Mouse (Mus musculus) hindbrain, postnatal 0 days (tissue): ENCODE measurements around the gene Hsd17b1. TPM values are rescaled to one million over a fixed set of nuclear protein-coding genes. Genes with fewer than 3 reads are reported as not detected.
A peak's percentile ranks its signal among the peaks of the same experiment; 100 is the strongest.

Source experiments
- ATAC-seq: fragments of 200-750 bp; cut with Nextera tagmentation; 2 replicates; pipeline ENCODE4 v1.8.0; 2017; ENCODE audit warnings: mild to moderate bottlenecking, moderate TSS enrichment, moderate library complexity
- DNase-seq: peaks from one replicate; pipeline ENCODE4 v3.0.0-alpha.2; 2015; ENCODE audit warnings: low spot score
- H3K27ac ChIP-seq: fragments of 300-500 bp; sonication (generic); 2 replicates; pipeline ENCODE4 v1.5.1; 2014; ENCODE audit warnings: mild to moderate bottlenecking
- H3K27me3 ChIP-seq: fragments of 300-500 bp; sonication (generic); 2 replicates; pipeline ENCODE4 v1.6.1; 2014; ENCODE audit warnings: low read length, mixed read lengths; ENCODE audit not compliant: insufficient read depth
- H3K36me3 ChIP-seq: fragments of 300-500 bp; sonication (generic); 2 replicates; pipeline ENCODE4 v1.6.1; 2014; ENCODE audit warnings: low read length, mixed read lengths; ENCODE audit not compliant: insufficient read depth
- H3K4me1 ChIP-seq: fragments of 300-500 bp; sonication (generic); 2 replicates; pipeline ENCODE4 v1.6.1; 2014; ENCODE audit warnings: antibody characterized with exemption, low read length, mixed read lengths; ENCODE audit not compliant: insufficient read depth
- H3K4me2 ChIP-seq: fragments of 300-500 bp; sonication (generic); 2 replicates; pipeline ENCODE4 v1.6.1; 2014; ENCODE audit warnings: low read depth, mild to moderate bottlenecking, low read length, moderate library complexity, mixed read lengths
- H3K4me3 ChIP-seq: fragments of 300-500 bp; sonication (generic); 2 replicates; pipeline ENCODE4 v1.5.1; 2014; ENCODE audit warnings: low read length
- H3K9ac ChIP-seq: fragments of 300-500 bp; sonication (generic); replicated peaks from 2 replicates; pipeline ENCODE4 v1.6.1; 2014; ENCODE audit warnings: mild to moderate bottlenecking, low read length, moderate library complexity, mixed read lengths
- H3K9me3 ChIP-seq: fragments of 300-500 bp; sonication (generic); 2 replicates; pipeline ENCODE4 v1.6.1; 2016; ENCODE audit warnings: low read length, mixed read lengths
- CTCF ChIP-seq: IDR thresholded peaks from 2 replicates; pipeline ENCODE4 v1.5.1; 2016; ENCODE audit warnings: antibody characterized with exemption, control low read depth, low read depth
- WGBS: fragments of 180-500 bp; shearing (Covaris S2); extraction: QIAGEN DNeasy Blood & Tissue Kit; methylation state at CpG from one replicate; pipeline ENCODE4 v1.1.7; 2014; 5-methylcytosine and 5-hydroxymethylcytosine counted together
- polyA plus RNA-seq: library from polyadenylated mRNA; unstranded; fragments of >200 nt; fragmentation: Nextera tagmentation; extraction: Ambion mirVana; gene quantifications from 2 replicates; pipeline ENCODE4 v1.2.1, GENCODE M21; 2015
- total RNA-seq: library from RNA; depleted of rRNA; stranded (reverse); fragments of >200 nt; gene quantifications from 2 replicates; pipeline ENCODE4 v1.2.3, GENCODE M21; 2014

Gene Hsd17b1
- total and polyA plus RNA-seq, 2 experiments from 2014 or later: 0.16 TPM; not detected in 1

GRCm38 (mm10) chr11:101110708-101111107, 32.5 kb downstream of the Hsd17b1 start:
- WGBS: 68% methylated on average over 5 of the region's 5 CpGs
- H3K27me3 ChIP-seq: no peaks in the 10 kb centered on the region
- ATAC-seq (no peak), DNase-seq (no peak)
- peaks cover 2% of the 10 kb centered on the region; the same call in 1 of the 2 replicates for H3K36me3 ChIP-seq
- H3K27ac ChIP-seq: no peak overlapping the region
- no peak overlapping the region for H3K4me3 ChIP-seq
- TF ChIP-seq CTCF: no peak
- no peak overlapping the region for H3K9ac ChIP-seq
- H3K4me2 ChIP-seq: no peak overlapping the region
- no peaks in the 10 kb centered on the region for H3K9me3 ChIP-seq
- no peaks in the 10 kb centered on the region for H3K4me1 ChIP-seq

GRCm38 (mm10) chr11:101111178-101111577, 33.0 kb downstream of the Hsd17b1 start:
- no peaks in the 10 kb centered on the region for H3K27me3 ChIP-seq
- H3K9me3 ChIP-seq: no peaks in the 10 kb centered on the region
- H3K9ac ChIP-seq: no peak overlapping the region
- no peaks in the 10 kb centered on the region for H3K4me1 ChIP-seq
- H3K27ac ChIP-seq: no peak overlapping the region
- H3K36me3 ChIP-seq: no peaks in the 10 kb centered on the region
- 91% methylated on average over 4 of the region's 4 CpGs for WGBS
- no peak overlapping the region for H3K4me2 ChIP-seq
- DNase-seq (no peak), ATAC-seq (no peak)
- no peak overlapping the region for H3K4me3 ChIP-seq
- TF ChIP-seq CTCF: no peak

GRCm38 (mm10) chr11:101112186-101112585, 34.0 kb downstream of the Hsd17b1 start:
- H3K27me3 ChIP-seq: no peaks in the 10 kb centered on the region
- no peaks in the 10 kb centered on the region for H3K9me3 ChIP-seq
- H3K4me3 ChIP-seq: no peak overlapping the region
- H3K36me3 ChIP-seq: no peaks in the 10 kb centered on the region
- ATAC-seq (no peak), DNase-seq (no peak)
- WGBS: 90% methylated on average over 3 of the region's 3 CpGs
- H3K27ac ChIP-seq: no peak overlapping the region
- no peaks in the 10 kb centered on the region for H3K4me1 ChIP-seq
- no peak overlapping the region for H3K9ac ChIP-seq
- H3K4me2 ChIP-seq: no peak overlapping the region
- no peak for TF ChIP-seq CTCF

GRCm38 (mm10) chr11:101115564-101115963, 37.4 kb downstream of the Hsd17b1 start:
- Histone ChIP-seq H3K27me3 (no peaks in the 10 kb centered on the region), H3K4me1 (peaks cover 9% of the 10 kb centered on the region; the same call in 1 of the 2 replicates), H3K4me3 (no peak overlapping the region), H3K9ac (no peak overlapping the region), H3K4me2 (no peak overlapping the region), H3K9me3 (no peaks in the 10 kb centered on the region), H3K36me3 (no peaks in the 10 kb centered on the region), H3K27ac (no peak overlapping the region)
- 47% methylated on average over 2 of the region's 2 CpGs for WGBS
- no peak for DNase-seq
- no peak for TF ChIP-seq CTCF
- no peak for ATAC-seq

GRCm38 (mm10) chr11:101118105-101118504, 39.9 kb downstream of the Hsd17b1 start:
- H3K4me1 ChIP-seq: peaks cover 14% of the 10 kb centered on the region; the same call in 1 of the 2 replicates
- no peak overlapping the region for H3K27ac ChIP-seq
- peaks cover under 1% of the 10 kb centered on the region; the same call in 1 of the 2 replicates for H3K36me3 ChIP-seq
- DNase-seq (no peak), ATAC-seq (no peak)
- H3K9me3 ChIP-seq: no peaks in the 10 kb centered on the region
- H3K4me2 ChIP-seq: peak overlapping the region; percentile 78
- no peak overlapping the region; the same call in 1 of the 2 replicates for H3K4me3 ChIP-seq
- no peaks in the 10 kb centered on the region for H3K27me3 ChIP-seq
- no peak for TF ChIP-seq CTCF
- H3K9ac ChIP-seq: peak overlapping the region; percentile 93; the same call in 1 of the 2 replicates
- 54% methylated on average over 4 of the region's 4 CpGs for WGBS

GRCm38 (mm10) chr11:101119131-101119760, 41.0 kb downstream of the Hsd17b1 start:
- no peak for DNase-seq
- no peaks in the 10 kb centered on the region for H3K27me3 ChIP-seq
- TF ChIP-seq CTCF: peak; percentile 24; the same call in 1 of the 2 replicates
- under 1% methylated on average over 39 of the region's 39 CpGs for WGBS
- peaks cover 14% of the 10 kb centered on the region; the same call in 1 of the 2 replicates for H3K4me1 ChIP-seq
- peak overlapping the region; percentile 93 for H3K9ac ChIP-seq
- H3K4me3 ChIP-seq: peak overlapping the region; percentile 97
- peaks cover 6% of the 10 kb centered on the region for H3K36me3 ChIP-seq
- H3K4me2 ChIP-seq: peak overlapping the region; percentile 78
- ATAC-seq: peak; percentile 71
- no peaks in the 10 kb centered on the region for H3K9me3 ChIP-seq
- peak overlapping the region; percentile 94 for H3K27ac ChIP-seq
